Mouse (Mus musculus) frontal cortex, postnatal 10 days (tissue): ENCODE data around the gene 4931400O07Rik.

ENCODE experiments used
- DNase-seq, 2 experiments: peaks; one replicate each; pipeline ENCODE4 v3.0.0; 2022; ENCODE audit warnings: low spot score in 2 of 2, mixed read lengths in 1 of 2

Gene 4931400O07Rik

DNA sequence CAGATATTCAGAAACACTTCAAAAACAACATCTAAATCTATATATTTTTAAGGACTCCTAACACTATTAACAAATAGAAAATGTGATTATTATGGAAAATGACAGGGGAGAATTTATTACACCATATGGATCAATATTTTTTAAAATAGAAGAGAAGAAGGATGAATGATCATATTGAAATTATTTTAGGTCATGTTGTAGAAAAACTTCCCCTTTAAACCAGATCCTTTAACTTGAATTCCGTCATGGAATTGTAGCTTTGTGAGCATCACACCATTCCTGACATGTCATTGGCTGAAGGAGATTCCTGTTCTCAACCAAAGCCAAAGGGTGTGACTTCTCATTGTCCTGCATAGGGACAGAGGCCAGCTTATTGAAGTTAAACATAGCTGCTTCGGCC, at the start of gene 4931400O07Rik:
TSS of gene 4931400O07Rik (plus strand) at position 301 of the 400 bp plus-strand sequence.
- DNase-seq, result no peak
